Mouse (Mus musculus): ENCODE measurements at regions not wholly inside any gene's neighbourhood (a gene's known extent, or its start where the extent isn't known, plus 50 kb on each side); places are given as distances from the start of the nearest gene placed in this dataset.

GRCm38 (mm10) chr13:54312405-54313185 is 58.6 kb upstream of the Cplx2 start:
- ATAC-seq (0 out of 2 replicates have a peak, but pooled peaks have one; percentile 31), DNase-seq (no peak)
- Histone ChIP-seq H3K9me3 (ENCODE audit: low read length) (no peaks in the 10 kb centered on the region), H3K4me3 (ENCODE audit: low read depth, low read length) (no peak overlapping the region), H3K4me1 (ENCODE audit: insufficient read depth) (no peaks in the 10 kb centered on the region), H3K27ac (ENCODE audit: low read depth) (no peak overlapping the region), H3K27me3 (ENCODE audit: insufficient read depth, low read length) (no peaks in the 10 kb centered on the region), H3K4me2 (ENCODE audit: low read depth, low read length) (no peak overlapping the region), H3K9ac (replicated peaks) (no peak overlapping the region), H3K36me3 (replicated peaks; ENCODE audit: insufficient read depth, low read length) (no peaks in the 10 kb centered on the region)
- WGBS (ENCODE audit: insufficient replicate concordance) = 45% methylated on average over 18 of the region's 18 CpGs
- TF ChIP-seq EP300 (IDR thresholded peaks at IDR 0.05; ENCODE audit: low read depth) (no peak), CTCF (IDR thresholded peaks at IDR 0.05; ENCODE audit: low read depth) (no peak)

GRCm38 (mm10) chr13:54315333-54315732 is 55.8 kb upstream of the Cplx2 start:
- no peak for DNase-seq
- H3K36me3 ChIP-seq (replicated peaks; ENCODE audit: insufficient read depth, low read length) = no peaks in the 10 kb centered on the region
- no peak overlapping the region for H3K4me3 ChIP-seq (ENCODE audit: low read depth, low read length)
- H3K9ac ChIP-seq (replicated peaks) = no peak overlapping the region
- ATAC-seq = no peak
- TF ChIP-seq CTCF (IDR thresholded peaks at IDR 0.05; ENCODE audit: low read depth) = no peak
- no peak for TF ChIP-seq EP300 (IDR thresholded peaks at IDR 0.05; ENCODE audit: low read depth)
- H3K9me3 ChIP-seq (ENCODE audit: low read length) = no peaks in the 10 kb centered on the region
- no peak overlapping the region for H3K27ac ChIP-seq (ENCODE audit: low read depth)
- WGBS (ENCODE audit: insufficient replicate concordance) = 71% methylated on average over 3 of the region's 3 CpGs
- no peaks in the 10 kb centered on the region for H3K27me3 ChIP-seq (ENCODE audit: insufficient read depth, low read length)
- no peak overlapping the region for H3K4me2 ChIP-seq (ENCODE audit: low read depth, low read length)
- no peaks in the 10 kb centered on the region for H3K4me1 ChIP-seq (ENCODE audit: insufficient read depth)

- TF ChIP-seq EP300 (IDR thresholded peaks at IDR 0.05; ENCODE audit: low read depth) (no peak), CTCF (IDR thresholded peaks at IDR 0.05; ENCODE audit: low read depth) (no peak)
- H3K4me2 ChIP-seq (ENCODE audit: low read depth, low read length) = no peak overlapping the region
- H3K27me3 ChIP-seq (ENCODE audit: insufficient read depth, low read length) = no peaks in the 10 kb centered on the region
- 70% methylated on average over 6 of the region's 6 CpGs for WGBS (ENCODE audit: insufficient replicate concordance)
- no peaks in the 10 kb centered on the region for H3K4me1 ChIP-seq (ENCODE audit: insufficient read depth)
- H3K36me3 ChIP-seq (replicated peaks; ENCODE audit: insufficient read depth, low read length) = no peaks in the 10 kb centered on the region
- H3K27ac ChIP-seq (ENCODE audit: low read depth) = no peak overlapping the region
- H3K4me3 ChIP-seq (ENCODE audit: low read depth, low read length) = no peak overlapping the region
- no peaks in the 10 kb centered on the region for H3K9me3 ChIP-seq (ENCODE audit: low read length)
- H3K9ac ChIP-seq (replicated peaks) = no peak overlapping the region
- ATAC-seq (no peak), DNase-seq (no peak)
Observed at GRCm38 (mm10) chr13:54316907-54317306, 54.2 kb upstream of the Cplx2 start.

- no peak for DNase-seq
- Histone ChIP-seq H3K4me3 (ENCODE audit: low read depth, low read length) (no peak overlapping the region), H3K9me3 (ENCODE audit: low read length) (no peaks in the 10 kb centered on the region), H3K4me1 (ENCODE audit: insufficient read depth) (0 out of 2 replicates have a peak, but pooled peaks cover 3% of the 10 kb centered on the region), H3K27ac (ENCODE audit: low read depth) (no peak overlapping the region), H3K27me3 (ENCODE audit: insufficient read depth, low read length) (no peaks in the 10 kb centered on the region), H3K9ac (replicated peaks) (no peak overlapping the region), H3K36me3 (replicated peaks; ENCODE audit: insufficient read depth, low read length) (no peaks in the 10 kb centered on the region), H3K4me2 (ENCODE audit: low read depth, low read length) (no peak overlapping the region)
- WGBS (ENCODE audit: insufficient replicate concordance) = 62% methylated on average over 4 of the region's 4 CpGs
- TF ChIP-seq EP300 (IDR thresholded peaks at IDR 0.05; ENCODE audit: low read depth) (no peak), CTCF (IDR thresholded peaks at IDR 0.05; ENCODE audit: low read depth) (no peak)
- ATAC-seq = no peak
Observed at GRCm38 (mm10) chr13:54318161-54318560, 53.0 kb upstream of the Cplx2 start.

GRCm38 (mm10) chr13:54318601-54319000 is 52.5 kb upstream of the Cplx2 start:
- H3K4me2 ChIP-seq (ENCODE audit: low read depth, low read length) = no peak overlapping the region
- no peaks in the 10 kb centered on the region for H3K27me3 ChIP-seq (ENCODE audit: insufficient read depth, low read length)
- WGBS (ENCODE audit: insufficient replicate concordance) = 71% methylated on average over 5 of the region's 5 CpGs
- H3K9ac ChIP-seq (replicated peaks) = no peak overlapping the region
- DNase-seq (no peak), ATAC-seq (no peak)
- 0 out of 2 replicates have a peak, but pooled peaks cover 4% of the 10 kb centered on the region for H3K4me1 ChIP-seq (ENCODE audit: insufficient read depth)
- no peak overlapping the region for H3K27ac ChIP-seq (ENCODE audit: low read depth)
- no peak for TF ChIP-seq CTCF (IDR thresholded peaks at IDR 0.05; ENCODE audit: low read depth)
- no peak for TF ChIP-seq EP300 (IDR thresholded peaks at IDR 0.05; ENCODE audit: low read depth)
- no peak overlapping the region for H3K4me3 ChIP-seq (ENCODE audit: low read depth, low read length)
- no peaks in the 10 kb centered on the region for H3K9me3 ChIP-seq (ENCODE audit: low read length)
- no peaks in the 10 kb centered on the region for H3K36me3 ChIP-seq (replicated peaks; ENCODE audit: insufficient read depth, low read length)

GRCm38 (mm10) chr13:54320212-54320611 is 50.9 kb upstream of the Cplx2 start:
- no peaks in the 10 kb centered on the region for H3K36me3 ChIP-seq (replicated peaks; ENCODE audit: insufficient read depth, low read length)
- no peak for ATAC-seq
- H3K9me3 ChIP-seq (ENCODE audit: low read length) = no peaks in the 10 kb centered on the region
- no peak for TF ChIP-seq EP300 (IDR thresholded peaks at IDR 0.05; ENCODE audit: low read depth)
- TF ChIP-seq CTCF (IDR thresholded peaks at IDR 0.05; ENCODE audit: low read depth) = peak; percentile 46
- no peak overlapping the region for H3K9ac ChIP-seq (replicated peaks)
- 0 out of 2 replicates have a peak, but pooled peaks cover 4% of the 10 kb centered on the region for H3K4me1 ChIP-seq (ENCODE audit: insufficient read depth)
- H3K27ac ChIP-seq (ENCODE audit: low read depth) = no peak overlapping the region
- 53% methylated on average over 9 of the region's 9 CpGs for WGBS (ENCODE audit: insufficient replicate concordance)
- no peak for DNase-seq
- H3K27me3 ChIP-seq (ENCODE audit: insufficient read depth, low read length) = no peaks in the 10 kb centered on the region
- no peak overlapping the region for H3K4me3 ChIP-seq (ENCODE audit: low read depth, low read length)
- no peak overlapping the region for H3K4me2 ChIP-seq (ENCODE audit: low read depth, low read length)
